Mouse (Mus musculus) forelimb bud, embryonic 11.5 days (tissue): ENCODE results near the gene Kat14.
A peak's percentile ranks its signal among the peaks of the same experiment; 100 is the strongest.

Experiments used
- DNase-seq: peaks from one replicate; pipeline ENCODE4 v3.0.0-alpha.2; 2012; ENCODE audit warnings: low read depth, low spot score

The Kat14 gene

GRCm38 (mm10) chr2:144381741-144382140 lies 13.0 kb downstream of the Kat14 start:
- no peak for DNase-seq

GRCm38 (mm10) chr2:144382624-144383138 lies 13.9 kb downstream of the Kat14 start:
- DNase-seq: no peak

- DNase-seq: no peak
Measured at GRCm38 (mm10) chr2:144386296-144386695, 17.5 kb downstream of the Kat14 start.

GRCm38 (mm10) chr2:144388416-144388815 lies 19.6 kb downstream of the Kat14 start:
- no peak for DNase-seq

- no peak for DNase-seq
Measured at GRCm38 (mm10) chr2:144399531-144399930, 30.7 kb downstream of the Kat14 start.

GRCm38 (mm10) chr2:144400659-144401058 lies 31.9 kb downstream of the Kat14 start:
- no peak for DNase-seq

- no peak for DNase-seq
Measured at GRCm38 (mm10) chr2:144409037-144409436, 40.3 kb downstream of the Kat14 start.

- no peak for DNase-seq
Measured at GRCm38 (mm10) chr2:144410603-144411002, 41.8 kb downstream of the Kat14 start.

- no peak for DNase-seq
Measured at GRCm38 (mm10) chr2:144414646-144415045, 45.9 kb downstream of the Kat14 start.

GRCm38 (mm10) chr2:144416859-144417258 lies 48.1 kb downstream of the Kat14 start:
- no peak for DNase-seq

- DNase-seq: peak; percentile 11
Measured at GRCm38 (mm10) chr2:144418062-144418461, 49.3 kb downstream of the Kat14 start.

GRCm38 (mm10) chr2:144422094-144422675 lies 53.4 kb downstream of the Kat14 start:
- DNase-seq: no peak

GRCm38 (mm10) chr2:144425761-144426160 lies 57.0 kb downstream of the Kat14 start:
- no peak for DNase-seq

- no peak for DNase-seq
Measured at GRCm38 (mm10) chr2:144427852-144428251, 59.1 kb downstream of the Kat14 start.

- DNase-seq: no peak
Measured at GRCm38 (mm10) chr2:144428659-144429058, 59.9 kb downstream of the Kat14 start.

GRCm38 (mm10) chr2:144429171-144429570 lies 60.4 kb downstream of the Kat14 start:
- no peak for DNase-seq

- no peak for DNase-seq
Measured at GRCm38 (mm10) chr2:144431286-144431825, 62.6 kb downstream of the Kat14 start.

- DNase-seq: no peak
Measured at GRCm38 (mm10) chr2:144435679-144436078, 66.9 kb downstream of the Kat14 start.

- no peak for DNase-seq
Measured at GRCm38 (mm10) chr2:144438424-144438823, 69.6 kb downstream of the Kat14 start.

- no peak for DNase-seq
Measured at GRCm38 (mm10) chr2:144439191-144439700, 70.5 kb downstream of the Kat14 start.

- no peak for DNase-seq
Measured at GRCm38 (mm10) chr2:144441386-144441915, 72.7 kb downstream of the Kat14 start.

GRCm38 (mm10) chr2:144446360-144446999 lies 77.7 kb downstream of the Kat14 start:
- DNase-seq: no peak

- DNase-seq: no peak
Measured at GRCm38 (mm10) chr2:144450378-144450777, 81.6 kb downstream of the Kat14 start.
